Mouse (Mus musculus) gonadal fat pad, adult 2 months (tissue): ENCODE data around the gene Ribc1. TPM values are rescaled to one million over a fixed set of nuclear protein-coding genes. Genes with fewer than 3 reads are reported as not detected.

Experiments
- DNase-seq: peaks from one replicate; pipeline ENCODE4 v3.0.0-alpha.2; 2012; ENCODE audit warnings: low read depth
- polyA plus RNA-seq: library from polyadenylated mRNA; depleted of rRNA; stranded (reverse); fragments of >200 nt; gene quantifications from 2 replicates; pipeline ENCODE4 v1.2.3, GENCODE M21; 2012; rRNA removed

Gene Ribc1
- polyA plus RNA-seq: 0.61 and 1.1 TPM in 2 replicates

DNA sequence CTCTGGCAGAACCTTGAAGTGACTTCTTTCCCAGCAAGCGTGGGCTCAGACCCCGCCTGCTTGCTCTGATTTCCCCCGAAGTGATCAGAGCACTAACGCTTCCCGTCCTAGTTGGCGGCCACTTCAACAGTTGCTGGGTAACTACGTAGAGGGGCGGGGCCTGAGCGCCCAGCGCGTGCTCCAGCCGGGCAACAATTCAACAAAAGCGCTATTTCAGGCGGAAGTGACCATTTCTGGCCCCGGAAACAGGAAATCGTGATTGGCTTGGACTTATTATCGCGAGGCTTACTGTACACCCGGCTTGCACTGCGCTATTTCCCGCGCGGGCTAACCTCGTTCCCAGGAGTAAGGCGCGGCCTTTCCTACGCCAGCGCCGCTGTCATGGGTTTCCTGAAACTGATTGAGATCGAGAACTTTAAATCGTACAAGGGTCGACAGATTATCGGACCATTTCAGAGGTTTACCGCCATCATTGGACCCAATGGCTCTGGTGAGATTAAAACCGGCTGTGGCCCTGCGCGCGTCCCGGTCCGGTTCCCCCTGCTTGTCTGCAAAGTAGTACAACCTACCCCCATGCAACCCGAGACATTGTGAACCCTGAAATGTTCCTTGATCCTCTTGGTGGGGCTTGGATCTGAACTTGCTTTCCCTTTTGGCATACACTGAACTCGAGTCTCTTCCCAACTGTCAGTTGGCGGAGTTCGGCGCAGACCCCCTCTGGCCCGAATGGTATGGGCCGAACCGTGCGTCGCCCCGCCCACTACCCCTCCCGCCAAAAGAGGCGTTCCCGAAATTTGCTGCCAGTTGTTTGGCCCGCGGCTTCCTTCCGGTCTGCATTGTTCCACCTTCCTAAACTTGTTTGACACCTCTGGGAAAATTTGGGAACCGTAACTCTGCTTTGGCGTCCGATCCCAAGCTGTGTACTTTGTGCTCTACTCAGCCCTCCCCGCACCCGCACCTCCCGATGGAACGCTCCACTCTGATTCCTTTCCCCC lies at the start of gene Ribc1, which contains the start of gene Smc1a:
TSS of gene Ribc1 (minus strand) at position 145 of the 995 bp plus-strand sequence.
TSS of gene Smc1a (plus strand) at position 278 of the 995 bp plus-strand sequence.
- no peak for DNase-seq

DNA sequence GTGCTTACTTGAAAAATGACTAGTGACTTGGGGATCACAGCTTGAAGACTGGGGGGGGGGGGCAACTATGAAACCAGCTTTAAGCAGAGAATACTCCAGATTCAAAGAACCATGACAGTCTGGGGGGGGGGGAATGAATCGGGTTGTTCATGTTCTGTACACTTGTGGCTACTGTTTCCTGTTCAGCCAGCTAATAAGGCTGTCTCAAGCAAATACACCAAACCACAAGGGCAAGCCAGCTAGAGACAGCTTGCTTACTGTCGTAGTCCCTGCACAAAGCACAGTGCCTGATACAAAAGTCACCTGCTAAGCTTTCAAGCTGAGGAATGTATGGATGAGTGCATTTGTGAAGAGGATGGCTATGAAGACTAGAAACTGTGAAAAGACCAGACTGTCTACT lies 49.6 kb upstream of the Ribc1 start:
- DNase-seq: no peak

DNA sequence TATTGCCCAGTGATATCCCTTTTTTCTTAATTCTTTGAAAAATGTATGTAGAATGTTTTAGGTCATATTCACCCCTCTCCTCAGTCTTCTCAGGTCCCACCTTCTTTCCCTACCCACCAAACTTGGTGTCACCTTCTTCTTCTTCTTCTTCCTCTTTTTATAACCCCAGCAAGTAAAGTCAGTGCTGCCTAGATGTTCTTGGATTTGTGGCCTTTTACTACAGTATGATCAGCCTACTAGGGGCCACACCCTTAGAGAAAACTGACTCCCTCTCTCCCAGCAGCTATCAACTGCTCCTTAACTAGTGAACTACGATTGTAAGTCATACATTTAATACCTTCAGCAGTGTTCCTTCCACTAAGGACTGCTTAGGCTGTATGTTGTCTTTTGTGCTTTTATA lies 38.0 kb upstream of the Ribc1 start:
- no peak for DNase-seq

GRCm38 (mm10) chrX:152052546-152052945 lies 36.5 kb upstream of the Ribc1 start:
- no peak for DNase-seq

DNA sequence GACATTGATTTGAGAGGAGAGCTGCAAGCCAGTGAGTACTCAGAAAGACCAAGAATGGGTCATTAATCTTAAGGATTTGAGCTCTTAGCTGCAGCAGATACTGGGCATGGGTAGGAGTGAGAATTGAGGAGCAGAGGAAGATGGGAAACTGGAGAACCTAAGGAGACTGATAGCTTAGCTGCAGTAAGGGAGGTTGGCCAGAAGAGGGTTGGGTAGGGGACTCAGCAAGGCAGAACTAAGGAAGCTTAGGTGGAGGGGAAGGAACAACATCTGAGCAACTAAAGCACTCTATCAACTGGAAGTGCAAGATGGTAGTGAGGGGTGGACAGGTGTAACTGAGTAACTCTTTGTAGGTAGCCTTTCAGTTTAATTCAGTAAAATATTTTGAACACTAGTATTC lies 31.1 kb upstream of the Ribc1 start:
- no peak for DNase-seq

DNA sequence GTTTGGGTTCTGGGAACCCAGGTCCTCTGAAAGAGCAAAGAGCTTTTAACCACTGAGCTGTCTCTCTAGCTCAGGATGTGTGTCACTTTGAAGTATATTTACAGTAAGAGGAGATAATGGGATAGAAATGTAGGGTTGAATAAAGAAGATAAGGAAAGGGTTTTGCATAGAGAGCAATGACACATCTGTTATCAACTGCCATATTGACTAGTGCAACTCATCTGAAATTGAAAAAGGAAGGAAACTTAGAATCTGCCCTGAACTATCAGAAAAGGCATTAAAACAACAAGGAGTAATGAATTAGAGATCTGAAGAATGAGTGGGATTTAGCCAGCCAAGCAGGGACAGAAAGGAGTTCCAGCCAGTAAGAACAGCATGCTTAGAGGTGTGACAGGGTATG lies 23.8 kb upstream of the Ribc1 start:
- no peak for DNase-seq

GRCm38 (mm10) chrX:152019294-152019693 lies 3.2 kb upstream of the Ribc1 start:
- DNase-seq: no peak

DNA sequence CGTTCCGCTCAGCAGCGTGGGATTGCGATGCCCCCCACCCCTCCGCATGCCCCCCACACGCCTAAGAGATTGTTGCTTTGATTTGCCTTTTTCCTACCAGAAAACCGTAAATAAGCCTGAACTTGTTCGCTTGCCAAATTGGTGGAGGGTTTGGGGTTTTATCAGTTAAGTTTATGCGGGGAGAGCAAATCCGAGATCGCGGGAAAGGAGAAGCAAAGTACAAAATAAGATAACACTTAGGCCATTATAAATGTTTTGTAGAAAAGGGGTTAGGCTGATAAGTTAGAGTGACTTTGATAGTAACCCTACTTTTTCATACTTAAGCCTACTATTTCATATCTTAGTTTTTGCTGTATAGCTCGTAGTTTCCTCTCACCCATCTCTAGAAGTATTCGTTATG lies 1.1 kb upstream of the Ribc1 start:
- no peak for DNase-seq

DNA sequence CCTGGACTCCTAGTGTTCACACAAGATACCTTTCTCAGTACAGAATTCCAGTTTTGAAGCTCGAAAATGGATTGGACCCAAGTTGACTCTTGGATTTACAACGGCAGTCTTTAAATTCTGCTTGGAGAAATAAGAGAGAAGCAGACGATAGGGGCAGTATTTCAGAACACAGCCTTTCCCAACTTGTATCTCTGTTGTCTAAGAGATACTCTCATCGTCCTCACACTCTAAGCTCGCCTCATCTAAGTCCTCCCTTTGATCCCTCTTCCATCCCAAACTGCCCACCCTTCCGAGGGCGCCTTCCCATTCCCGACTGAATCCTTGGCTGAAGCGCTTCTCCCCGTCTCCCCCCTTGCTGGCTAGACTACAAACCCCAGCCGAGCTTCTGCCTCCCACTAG lies 344 bp downstream of the Ribc1 start:
- no peak for DNase-seq

DNA sequence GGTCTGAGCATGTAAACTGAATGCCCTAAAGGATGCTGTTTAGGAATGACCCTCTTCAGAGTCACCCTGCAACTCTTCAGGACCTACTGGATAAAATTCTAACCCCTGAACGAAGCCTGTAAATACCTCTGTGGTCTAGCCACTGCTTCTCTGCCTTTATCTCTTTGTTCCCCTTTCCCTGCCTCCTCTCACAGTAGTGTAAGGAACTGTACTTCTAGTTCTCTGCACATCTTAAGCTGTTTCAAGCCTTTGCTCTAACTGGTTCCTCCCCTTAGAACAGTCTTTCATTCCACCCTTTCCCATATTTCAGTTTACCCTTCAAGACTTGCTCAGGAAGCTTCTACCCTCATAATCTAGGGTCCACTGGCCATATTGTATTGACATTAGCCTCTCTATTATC lies 8.2 kb downstream of the Ribc1 start:
- no peak for DNase-seq

DNA sequence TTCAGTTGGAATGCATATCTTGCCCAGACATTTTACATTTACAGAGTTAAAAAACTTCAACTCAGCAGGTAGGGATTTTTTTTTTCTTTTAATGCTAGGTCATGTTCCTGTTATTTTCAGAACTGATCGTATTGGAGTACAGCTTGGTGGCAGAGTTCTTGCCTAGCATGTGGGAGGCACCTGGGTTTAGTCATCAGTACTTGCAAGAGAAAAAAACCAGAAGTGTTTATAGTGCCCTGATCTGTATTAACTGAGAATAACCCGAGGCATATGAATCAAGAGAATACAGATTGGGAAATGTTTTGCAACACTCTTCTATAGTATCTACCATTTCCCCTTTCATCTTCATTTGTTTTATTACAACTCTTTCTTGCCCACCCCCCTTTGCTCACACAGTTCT lies 13.2 kb downstream of the Ribc1 start:
- DNase-seq: no peak

- DNase-seq: no peak
Observed at GRCm38 (mm10) chrX:152001737-152002710, 14.1 kb downstream of the Ribc1 start, which contains the start of gene Hsd17b10. Hsd17b10 (plus strand) TSS chrX:152001845.

GRCm38 (mm10) chrX:152001182-152001684 lies 14.9 kb downstream of the Ribc1 start:
- DNase-seq: no peak

GRCm38 (mm10) chrX:151999006-151999710 lies 16.9 kb downstream of the Ribc1 start:
- no peak for DNase-seq

Other genes with a start within 250 kb of the Ribc1 start
- 64.7 and 69.9 TPM in 2 replicates for gene Huwe1, start 215.5 kb downstream of the Ribc1 start, polyA plus RNA-seq
- 80.2 and 95.4 TPM in 2 replicates for gene Hsd17b10, start 14.4 kb downstream of the Ribc1 start, polyA plus RNA-seq
- gene Smc1a, start 133 bp upstream of the Ribc1 start, polyA plus RNA-seq: 20.2 and 20.7 TPM in 2 replicates
- 6.6 and 9.0 TPM in 2 replicates for gene Iqsec2, start 128.0 kb upstream of the Ribc1 start, polyA plus RNA-seq
- 27.6 and 32.5 TPM in 2 replicates for gene Kdm5c, start 216.7 kb upstream of the Ribc1 start, polyA plus RNA-seq